Mouse (Mus musculus) midbrain, embryonic 13.5 days (tissue): Measurements from ENCODE around the gene Zpld1. TPM values are rescaled to one million over a fixed set of nuclear protein-coding genes. Genes with fewer than 3 reads are reported as not detected.

ENCODE experiments used
- ATAC-seq: fragments of 200-750 bp; cut with Nextera tagmentation; 2 replicates; pipeline ENCODE4 v1.8.0; 2017; ENCODE audit warnings: mild to moderate bottlenecking, moderate TSS enrichment, moderate library complexity
- H3K27ac ChIP-seq: fragments of 300-500 bp; sonication (generic); 2 replicates; pipeline ENCODE4 v1.5.1; 2015; ENCODE audit warnings: inconsistent platforms, mild to moderate bottlenecking, moderate library complexity
- H3K27me3 ChIP-seq: fragments of 300-500 bp; sonication (generic); 2 replicates; pipeline ENCODE4 v1.6.1; 2015; ENCODE audit warnings: mild to moderate bottlenecking, inconsistent platforms
- H3K36me3 ChIP-seq: fragments of 300-500 bp; sonication (generic); 2 replicates; pipeline ENCODE4 v1.6.1; 2015; ENCODE audit warnings: mild to moderate bottlenecking, inconsistent platforms
- H3K4me1 ChIP-seq: fragments of 300-500 bp; sonication (generic); replicated peaks from 2 replicates; pipeline ENCODE4 v1.6.1; 2015; ENCODE audit warnings: inconsistent platforms
- H3K4me2 ChIP-seq: fragments of 300-500 bp; sonication (generic); replicated peaks from 2 replicates; pipeline ENCODE4 v1.6.1; 2015; ENCODE audit warnings: moderate library complexity, mild to moderate bottlenecking, inconsistent platforms
- H3K4me3 ChIP-seq: fragments of 300-500 bp; sonication (generic); replicated peaks from 2 replicates; pipeline ENCODE4 v1.5.1; 2015; ENCODE audit warnings: mild to moderate bottlenecking, inconsistent platforms
- H3K9ac ChIP-seq: fragments of 300-500 bp; sonication (generic); replicated peaks from 2 replicates; pipeline ENCODE4 v1.6.1; 2015; ENCODE audit warnings: mild to moderate bottlenecking, inconsistent platforms
- H3K9me3 ChIP-seq: fragments of 300-500 bp; sonication (generic); 2 replicates; pipeline ENCODE4 v1.6.1; 2016; ENCODE audit warnings: mild to moderate bottlenecking, inconsistent platforms
- WGBS: fragments of 180-500 bp; shearing (Covaris S2); methylation state at CpG from one replicate; pipeline ENCODE4 v1.1.7; 2015; 5-methylcytosine and 5-hydroxymethylcytosine counted together
- polyA plus RNA-seq: library from polyadenylated mRNA; unstranded; fragments of >200 nt; fragmentation: Nextera tagmentation; extraction: Ambion mirVana; gene quantifications from 2 replicates; pipeline ENCODE4 v1.2.1, GENCODE M21; 2015

Zpld1 gene
- polyA plus RNA-seq, 1 experiment from 2014 or later = 0.44 TPM

DNA sequence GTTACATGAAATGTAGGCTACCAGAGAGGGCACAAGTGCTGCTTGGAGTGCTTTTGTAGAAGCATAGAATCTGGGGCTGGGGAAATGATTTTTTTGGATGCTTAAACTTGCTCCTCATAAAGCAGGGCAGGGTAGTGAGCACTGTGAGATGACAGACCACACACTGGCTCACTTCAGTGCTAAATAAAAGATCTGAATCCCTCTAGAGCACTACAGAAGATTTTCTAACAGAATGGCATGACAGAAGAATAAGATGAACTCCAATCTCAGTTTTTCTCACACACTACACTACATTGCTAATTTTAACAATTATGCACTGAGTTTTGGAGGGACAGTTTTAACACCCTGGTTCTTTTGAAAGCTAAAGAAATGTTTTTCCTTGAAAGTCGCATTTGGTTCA is 93.8 kb downstream of the Zpld1 start:
- Histone ChIP-seq H3K4me1 (no peaks in the 10 kb centered on the region), H3K9me3 (no peaks in the 10 kb centered on the region), H3K4me3 (no peak overlapping the region), H3K27ac (no peak overlapping the region), H3K36me3 (no peaks in the 10 kb centered on the region), H3K4me2 (no peak overlapping the region), H3K27me3 (no peaks in the 10 kb centered on the region), H3K9ac (no peak overlapping the region)
- no peak for ATAC-seq
- 94% methylated on average over 1 of the region's 1 CpGs for WGBS

DNA sequence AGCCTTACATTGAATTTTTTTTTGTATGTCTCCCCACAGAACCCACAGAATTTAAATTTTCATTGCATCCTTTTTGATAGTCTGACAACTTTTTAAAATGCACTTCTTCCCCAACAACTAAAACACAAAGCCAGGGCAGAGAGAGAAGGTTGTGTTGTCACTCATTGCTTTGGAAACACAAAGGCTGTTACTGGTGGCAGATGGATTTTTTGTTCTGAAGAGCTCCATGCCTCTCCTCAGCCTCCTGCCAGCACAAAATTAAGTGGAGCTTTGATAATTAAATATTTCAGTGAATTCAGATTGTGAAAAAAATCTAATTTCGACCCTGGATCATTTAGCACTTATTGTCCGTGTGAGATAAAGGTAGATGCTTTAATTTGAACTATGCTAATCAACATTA is 107.4 kb downstream of the Zpld1 start:
- Histone ChIP-seq H3K36me3 (no peaks in the 10 kb centered on the region), H3K4me3 (no peak overlapping the region), H3K4me2 (no peak overlapping the region), H3K4me1 (no peaks in the 10 kb centered on the region), H3K9me3 (no peaks in the 10 kb centered on the region), H3K27me3 (no peaks in the 10 kb centered on the region), H3K9ac (no peak overlapping the region), H3K27ac (no peak overlapping the region)
- no peak for ATAC-seq
- WGBS = 58% methylated on average over 2 of the region's 2 CpGs

DNA sequence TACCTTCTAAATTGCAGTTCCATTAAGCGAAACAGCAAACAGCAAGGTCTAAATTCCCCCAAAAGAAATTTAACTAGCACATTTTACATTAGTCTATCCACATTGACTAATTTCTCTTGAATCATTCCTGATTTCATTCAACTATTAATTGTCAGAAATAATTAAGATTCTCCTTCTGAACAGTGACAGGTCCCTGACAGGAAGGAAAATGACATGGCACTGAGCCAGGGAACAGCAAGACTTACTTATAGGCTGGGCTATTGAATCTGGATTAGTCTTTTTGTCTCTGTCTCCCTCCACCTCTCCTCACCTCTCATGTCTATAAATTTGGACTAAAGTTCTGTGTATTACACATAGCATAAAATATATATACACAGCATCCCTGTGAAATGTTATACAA is 112.4 kb downstream of the Zpld1 start:
- Histone ChIP-seq H3K27ac (no peak overlapping the region), H3K4me2 (no peak overlapping the region), H3K9me3 (no peaks in the 10 kb centered on the region), H3K9ac (no peak overlapping the region), H3K36me3 (no peaks in the 10 kb centered on the region), H3K4me1 (no peaks in the 10 kb centered on the region), H3K4me3 (no peak overlapping the region), H3K27me3 (no peaks in the 10 kb centered on the region)
- ATAC-seq = no peak
- 97% methylated on average over 1 of the region's 1 CpGs for WGBS
